ENCODE assay signal across 10 mouse cellular contexts in genomic region chr7:16908367-16908766, GRCm38 (mm10). TPM values are rescaled to one million over a fixed set of nuclear protein-coding genes. Genes with fewer than 3 reads are reported as not detected.
DNase-seq lines count a peak whose midpoint lies in the region; ATAC-seq and TF ChIP-seq lines count a peak whose summit lies in the region.
"Had no signal": no experiment of that assay in that cellular context is flagged by ENCODE, and none has a peak within 500 bp of the region (broad histone marks: within the 10 kb centered on the region; RNA-seq: fewer than 3 reads in every experiment).

No protein-coding gene starts in this region.

- no peak for ATAC-seq in heart, embryonic 11.5 days (replicated peaks; ENCODE audit: insufficient number of reproducible peaks, low FRiP score, low TSS enrichment)
- ATAC-seq in lung, embryonic 15.5 days (ENCODE audit: borderline replicate concordance, extremely low read depth, low FRiP score, low TSS enrichment) = no peak
- ATAC-seq in embryonic facial prominence, embryonic 15.5 days (ENCODE audit: insufficient number of reproducible peaks, low FRiP score, low TSS enrichment, low read depth) = no peak

- peak overlapping the region; percentile 42 for H3K9ac ChIP-seq in heart, adult 2 months (ENCODE audit: low read depth, low read length)
- H3K9ac ChIP-seq in heart, embryonic 11.5 days (ENCODE audit: low read depth, low read length) = no peak overlapping the region
- H3K9ac ChIP-seq in lung, embryonic 15.5 days = no peak overlapping the region
- H3K9ac ChIP-seq in embryonic facial prominence, embryonic 15.5 days = no peak overlapping the region
- H3K9ac ChIP-seq: limb, embryonic 12.5 days had no signal

- H3K4me3 ChIP-seq in heart, adult 2 months = peak overlapping the region; percentile 6; the same call in 1 of the 2 replicates
- H3K4me3 ChIP-seq in heart, embryonic 11.5 days (ENCODE audit: low read depth, low read length) = no peak overlapping the region
- no peak overlapping the region for H3K4me3 ChIP-seq in lung, embryonic 15.5 days
- H3K4me3 ChIP-seq in lung, adult 2 months (replicated peaks; ENCODE audit: extremely low read depth, low read depth, low read length) = no peak overlapping the region
- H3K4me3 ChIP-seq in embryonic facial prominence, embryonic 15.5 days (replicated peaks) = no peak overlapping the region
- H3K4me3 ChIP-seq in megakaryocyte, embryonic 14.5 days (replicated peaks) = peak overlapping the region; percentile 94
- H3K4me3 ChIP-seq: limb, embryonic 12.5 days had no signal

- WGBS in heart, adult 2 months = 14% methylated on average over 11 of the region's 11 CpGs
- 20% methylated on average over 11 of the region's 11 CpGs for WGBS in heart, embryonic 11.5 days (ENCODE audit: insufficient replicate concordance)
- WGBS in lung, embryonic 15.5 days = 34% methylated on average over 11 of the region's 11 CpGs
- 26% methylated on average over 11 of the region's 11 CpGs for WGBS in lung, adult 2 months
- 28% methylated on average over 11 of the region's 11 CpGs for WGBS in embryonic facial prominence, embryonic 15.5 days

- H3K9me3 ChIP-seq in heart, embryonic 11.5 days (replicated peaks; ENCODE audit: control insufficient read depth, low read length) = no peaks in the 10 kb centered on the region
- H3K9me3 ChIP-seq in lung, embryonic 15.5 days = no peaks in the 10 kb centered on the region
- H3K9me3 ChIP-seq in embryonic facial prominence, embryonic 15.5 days (replicated peaks) = no peaks in the 10 kb centered on the region
- H3K9me3 ChIP-seq in megakaryocyte, embryonic 14.5 days = no peaks in the 10 kb centered on the region
- H3K9me3 ChIP-seq: limb, embryonic 12.5 days had no signal

- no peak for TF ChIP-seq EP300 in heart, adult 2 months (IDR thresholded peaks at IDR 0.05; ENCODE audit: insufficient read depth, low read depth, low read length)

- H3K79me2 ChIP-seq in heart, adult 2 months (replicated peaks; ENCODE audit: control insufficient read depth, insufficient read depth, low read length) = no peaks in the 10 kb centered on the region

- H3K27me3 ChIP-seq in heart, adult 2 months (ENCODE audit: control insufficient read depth, insufficient read depth, low read length) = no peaks in the 10 kb centered on the region
- peaks cover 46% of the 10 kb centered on the region for H3K27me3 ChIP-seq in heart, embryonic 11.5 days (ENCODE audit: control insufficient read depth, insufficient read depth, low read length)
- no peaks in the 10 kb centered on the region; the same call in 1 of the 2 replicates for H3K27me3 ChIP-seq in lung, embryonic 15.5 days
- no peaks in the 10 kb centered on the region for H3K27me3 ChIP-seq in embryonic facial prominence, embryonic 15.5 days
- no peaks in the 10 kb centered on the region for H3K27me3 ChIP-seq in megakaryocyte, embryonic 14.5 days (replicated peaks)
- H3K27me3 ChIP-seq: limb, embryonic 12.5 days had no signal

- H3K27ac ChIP-seq in heart, adult 2 months = peak overlapping the region; percentile 41; the same call in 1 of the 2 replicates
- H3K27ac ChIP-seq in heart, embryonic 11.5 days (ENCODE audit: low read depth, low read length) = no peak overlapping the region
- H3K27ac ChIP-seq in lung, embryonic 15.5 days = no peak overlapping the region
- no peak overlapping the region for H3K27ac ChIP-seq in embryonic facial prominence, embryonic 15.5 days (replicated peaks)
- H3K27ac ChIP-seq: limb, embryonic 12.5 days had no signal

- intact Hi-C loops in heart, adult 2 months (cut with DNase I) = loop anchor here (5.0 kb wide), 1 partner anchor 281 kb away; no protein-coding TSS in a partner anchor

- no peak for DNase-seq in heart, adult 2 months
- DNase-seq in lung, adult 2 months = no peak
- DNase-seq in right cerebral cortex, postnatal 36 days (ENCODE audit: low spot score in 2 of 2) = no peak
- DNase-seq in thymus, adult 18-20 months = no peak
- DNase-seq: kidney, adult 8-10 months had no signal

- no peak for TF ChIP-seq POLR2A in heart, adult 2 months (IDR thresholded peaks at IDR 0.05; ENCODE audit: insufficient read depth, low read depth, low read length)
- TF ChIP-seq POLR2A in lung, adult 2 months (IDR thresholded peaks at IDR 0.05; ENCODE audit: borderline replicate concordance, extremely low read depth, low read depth, low read length) = no peak

- no peak for TF ChIP-seq CTCF in heart, adult 2 months (IDR thresholded peaks at IDR 0.05)
- TF ChIP-seq CTCF in lung, adult 2 months (IDR thresholded peaks at IDR 0.05; ENCODE audit: insufficient read depth, low read length) = no peak

- H3K36me3 ChIP-seq in heart, adult 2 months (ENCODE audit: control insufficient read depth, insufficient read depth, low read length) = no peaks in the 10 kb centered on the region
- H3K36me3 ChIP-seq in heart, embryonic 11.5 days (ENCODE audit: control insufficient read depth, insufficient read depth, low read length) = no peaks in the 10 kb centered on the region
- H3K36me3 ChIP-seq in lung, embryonic 15.5 days = no peaks in the 10 kb centered on the region
- H3K36me3 ChIP-seq in embryonic facial prominence, embryonic 15.5 days = no peaks in the 10 kb centered on the region
- peaks cover 66% of the 10 kb centered on the region for H3K36me3 ChIP-seq in megakaryocyte, embryonic 14.5 days (replicated peaks; ENCODE audit: low read length)

- no peak overlapping the region for H3K4me2 ChIP-seq in heart, embryonic 11.5 days
- H3K4me2 ChIP-seq in lung, embryonic 15.5 days = peak overlapping the region; percentile 31; the same call in 1 of the 2 replicates
- H3K4me2 ChIP-seq in embryonic facial prominence, embryonic 15.5 days (replicated peaks) = 0 out of 2 replicates have a peak overlapping the region, but pooled peaks have one; percentile 2
- H3K4me2 ChIP-seq: limb, embryonic 12.5 days had no signal

- H3K4me1 ChIP-seq in heart, adult 2 months (ENCODE audit: control insufficient read depth, insufficient read depth, low read length) = peaks cover 9% of the 10 kb centered on the region
- peaks cover 38% of the 10 kb centered on the region for H3K4me1 ChIP-seq in heart, embryonic 11.5 days (ENCODE audit: control insufficient read depth, insufficient read depth, low read length)
- H3K4me1 ChIP-seq in lung, embryonic 15.5 days = peaks cover 29% of the 10 kb centered on the region
- H3K4me1 ChIP-seq in lung, adult 2 months (ENCODE audit: control insufficient read depth, insufficient read depth, low read length) = peaks cover 9% of the 10 kb centered on the region; the same call in 1 of the 2 replicates
- peaks cover 38% of the 10 kb centered on the region for H3K4me1 ChIP-seq in embryonic facial prominence, embryonic 15.5 days
- peaks cover 100% of the 10 kb centered on the region for H3K4me1 ChIP-seq in megakaryocyte, embryonic 14.5 days

RNA-seq across cellular contexts. Expression of gene Ptgir, which starts 2.1 kb away (rescaled TPM):
- total RNA-seq in heart, adult 2 months (2021) = 1 to 10 TPM; 1.9 to 2.9 TPM
- 5.2 and 7.4 TPM in 2 replicates for polyA plus RNA-seq in heart, adult 2 months (2012; rRNA removed)
- polyA plus RNA-seq in heart, embryonic 11.5 days (2014; fragmentation: Nextera tagmentation; extraction: Ambion mirVana) = 0.19 and 0.34 TPM in 2 replicates
- 2.0 and 2.4 TPM in 2 replicates for polyA plus RNA-seq in lung, embryonic 15.5 days (2015; fragmentation: Nextera tagmentation; extraction: Ambion mirVana)
- polyA plus RNA-seq in lung, adult 2 months (2012; rRNA removed) = 9.8 and 10.4 TPM in 2 replicates
- 2.5 and 3.1 TPM in 2 replicates for polyA plus RNA-seq in embryonic facial prominence, embryonic 15.5 days (2015; fragmentation: Nextera tagmentation; extraction: Ambion mirVana)
- polyA plus RNA-seq in megakaryocyte, embryonic 14.5 days (2012; ENCODE audit: insufficient read depth, low replicate concordance) = 56.9 and 66.7 TPM in 2 replicates

RNA-seq across cellular contexts. Expression of gene Calm3, which starts 15.5 kb away (rescaled TPM):
- 100 to 1,000 TPM; 168 to 175 TPM for total RNA-seq in heart, adult 2 months (2021)
- 163 and 206 TPM in 2 replicates for polyA plus RNA-seq in heart, adult 2 months (2012; rRNA removed)
- 150 and 156 TPM in 2 replicates for polyA plus RNA-seq in heart, embryonic 11.5 days (2014; fragmentation: Nextera tagmentation; extraction: Ambion mirVana)
- polyA plus RNA-seq in lung, embryonic 15.5 days (2015; fragmentation: Nextera tagmentation; extraction: Ambion mirVana) = 101 and 104 TPM in 2 replicates
- 279 and 310 TPM in 2 replicates for polyA plus RNA-seq in lung, adult 2 months (2012; rRNA removed)
- polyA plus RNA-seq in embryonic facial prominence, embryonic 15.5 days (2015; fragmentation: Nextera tagmentation; extraction: Ambion mirVana) = 117 and 138 TPM in 2 replicates
- polyA plus RNA-seq in megakaryocyte, embryonic 14.5 days (2012; ENCODE audit: insufficient read depth, low replicate concordance) = 823 and 866 TPM in 2 replicates

RNA-seq across cellular contexts. Expression of gene Gng8, which starts 16.8 kb away (rescaled TPM):
- total RNA-seq in heart, adult 2 months (2021) = 1 to 10 TPM in 1 of 2 experiments, under 1 TPM in 1; 0.47 to 1.6 TPM
- polyA plus RNA-seq in heart, adult 2 months (2012; rRNA removed) = 7.4 and 13.1 TPM in 2 replicates
- polyA plus RNA-seq in heart, embryonic 11.5 days (2014; fragmentation: Nextera tagmentation; extraction: Ambion mirVana) = 3.5 and 4.2 TPM in 2 replicates
- polyA plus RNA-seq in lung, embryonic 15.5 days (2015; fragmentation: Nextera tagmentation; extraction: Ambion mirVana) = 11.2 and 12.0 TPM in 2 replicates
- polyA plus RNA-seq in lung, adult 2 months (2012; rRNA removed) = 12.5 and 27.7 TPM in 2 replicates
- 27.8 and 36.3 TPM in 2 replicates for polyA plus RNA-seq in embryonic facial prominence, embryonic 15.5 days (2015; fragmentation: Nextera tagmentation; extraction: Ambion mirVana)
- polyA plus RNA-seq in megakaryocyte, embryonic 14.5 days (2012; ENCODE audit: insufficient read depth, low replicate concordance) = not detected in 2 replicates

RNA-seq across cellular contexts. Expression of gene Dact3, which starts 33.2 kb away (rescaled TPM):
- 10 to 100 TPM in 1 of 2 experiments, 1 to 10 TPM in 1; 8.6 to 12.1 TPM for total RNA-seq in heart, adult 2 months (2021)
- 19.6 and 20.0 TPM in 2 replicates for polyA plus RNA-seq in heart, adult 2 months (2012; rRNA removed)
- 9.5 and 10.6 TPM in 2 replicates for polyA plus RNA-seq in heart, embryonic 11.5 days (2014; fragmentation: Nextera tagmentation; extraction: Ambion mirVana)
- 3.5 and 3.7 TPM in 2 replicates for polyA plus RNA-seq in lung, embryonic 15.5 days (2015; fragmentation: Nextera tagmentation; extraction: Ambion mirVana)
- polyA plus RNA-seq in lung, adult 2 months (2012; rRNA removed) = 31.7 and 41.1 TPM in 2 replicates
- polyA plus RNA-seq in embryonic facial prominence, embryonic 15.5 days (2015; fragmentation: Nextera tagmentation; extraction: Ambion mirVana) = 5.4 and 6.3 TPM in 2 replicates
- polyA plus RNA-seq in megakaryocyte, embryonic 14.5 days (2012; ENCODE audit: insufficient read depth, low replicate concordance) = 3.3 and 10.9 TPM in 2 replicates

RNA-seq across cellular contexts. Expression of gene Pnmal2, which starts 36.1 kb away (rescaled TPM):
- total RNA-seq in heart, adult 2 months (2021) = 1 to 10 TPM; 3.8 to 4.1 TPM
- polyA plus RNA-seq in heart, adult 2 months (2012; rRNA removed) = 3.5 and 4.4 TPM in 2 replicates
- 1.5 and 2.0 TPM in 2 replicates for polyA plus RNA-seq in heart, embryonic 11.5 days (2014; fragmentation: Nextera tagmentation; extraction: Ambion mirVana)
- polyA plus RNA-seq in lung, embryonic 15.5 days (2015; fragmentation: Nextera tagmentation; extraction: Ambion mirVana) = 6.2 and 6.6 TPM in 2 replicates
- polyA plus RNA-seq in lung, adult 2 months (2012; rRNA removed) = 2.0 and 3.2 TPM in 2 replicates
- 22.4 and 26.0 TPM in 2 replicates for polyA plus RNA-seq in embryonic facial prominence, embryonic 15.5 days (2015; fragmentation: Nextera tagmentation; extraction: Ambion mirVana)
- not detected in 2 replicates for polyA plus RNA-seq in megakaryocyte, embryonic 14.5 days (2012; ENCODE audit: insufficient read depth, low replicate concordance)

Comparison
In these comparisons a context has a peak if more than half of its experiments do, and no peak if none do; other contexts are left out.
1. H3K4me3 ChIP-seq: peak in heart, adult 2 months (single experiment) and megakaryocyte, embryonic 14.5 days (single experiment); none in heart, embryonic 11.5 days (single experiment), lung, embryonic 15.5 days (single experiment), lung, adult 2 months (single experiment) and embryonic facial prominence, embryonic 15.5 days (single experiment).